ENCODE assay signal across 23 mouse cellular contexts in the genomic region with DNA sequence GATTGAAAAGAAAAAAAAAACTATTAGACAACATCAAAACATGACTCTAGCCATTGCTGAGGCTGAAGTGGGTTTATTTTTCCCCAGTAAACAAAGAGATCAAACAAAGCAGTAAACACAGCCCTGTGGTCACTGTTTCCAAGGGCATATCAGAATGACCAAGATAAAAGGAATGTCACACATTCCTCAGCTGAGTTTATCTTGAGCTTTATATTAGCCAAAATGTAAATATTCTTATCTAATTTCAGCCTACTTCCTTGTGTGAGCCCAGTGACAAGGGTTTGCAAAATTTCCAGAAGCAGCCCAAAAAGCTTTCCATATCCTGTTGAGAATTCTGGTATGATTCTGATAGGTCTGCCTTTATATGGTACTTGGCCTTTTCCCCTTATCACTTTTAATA. TPM values are rescaled to one million over a fixed set of nuclear protein-coding genes. Genes with fewer than 3 reads are reported as not detected.
A peak's percentile ranks its signal among the peaks of the same experiment; 100 is the strongest.
DNase-seq lines count a peak whose midpoint lies in the region; ATAC-seq and TF ChIP-seq lines count a peak whose summit lies in the region.
"Had no signal": no experiment of that assay in that cellular context is flagged by ENCODE, and none has a peak within 500 bp of the region (broad histone marks: within the 10 kb centered on the region; RNA-seq: fewer than 3 reads in every experiment).

No protein-coding gene starts in this region.

- no peak for TF ChIP-seq POLR2A in lung, adult 2 months (IDR thresholded peaks at IDR 0.05; ENCODE audit: borderline replicate concordance, extremely low read depth, low read depth, low read length)

- H3K9me3 ChIP-seq in lung, embryonic 14.5 days (ENCODE audit: low read depth, low read length), result no peaks in the 10 kb centered on the region
- H3K9me3 ChIP-seq in lung, embryonic 15.5 days, result no peaks in the 10 kb centered on the region
- no peaks in the 10 kb centered on the region for H3K9me3 ChIP-seq in lung, embryonic 16.5 days (ENCODE audit: control insufficient read depth, low read length)
- peaks cover 25% of the 10 kb centered on the region for H3K9me3 ChIP-seq in midbrain, embryonic 13.5 days
- H3K9me3 ChIP-seq: G1E had no signal

- DNase-seq in lung, embryonic 14.5 days, result peak; percentile 10
- DNase-seq in lung, adult 2 months, result no peak
- DNase-seq in lung, adult 18-20 months, result no peak
- no peak for DNase-seq in lung, postnatal 10 days
- peak; percentile 6 for DNase-seq in yolk sac, embryonic 10.5 days (ENCODE audit: low spot score)
- DNase-seq: adrenal gland, adult 2 months; adrenal gland, adult 8-10 months; adrenal gland, postnatal 10 days; adrenal gland, postnatal 14 days; adrenal gland, postnatal 25 days; adrenal gland, postnatal 36 days; B cell, adult 2 months; cerebellum, adult 11 months; cerebellum, adult 11-12 months had no signal

- H3K27ac ChIP-seq in lung, embryonic 14.5 days (ENCODE audit: low read depth), result no peak overlapping the region
- no peak overlapping the region for H3K27ac ChIP-seq in lung, embryonic 15.5 days
- no peak overlapping the region for H3K27ac ChIP-seq in lung, embryonic 16.5 days (ENCODE audit: low read length)
- H3K27ac ChIP-seq in midbrain, embryonic 13.5 days, result no peak overlapping the region

- ATAC-seq in lung, embryonic 14.5 days (ENCODE audit: insufficient read depth), result peak; percentile 54
- ATAC-seq in lung, embryonic 15.5 days (ENCODE audit: borderline replicate concordance, extremely low read depth, low FRiP score, low TSS enrichment), result peak; percentile 69; the same call in 1 of the 2 replicates
- peak; percentile 51 for ATAC-seq in lung, embryonic 16.5 days (ENCODE audit: low read depth)
- ATAC-seq in midbrain, embryonic 13.5 days, result no peak
- ATAC-seq: activated CD4-positive, CD25-positive, alpha-beta regulatory T cell, adult 4 months; CD4-positive, CD25-positive, alpha-beta regulatory T cell, adult 4 months; Patski had no signal

- no peak overlapping the region for H3K4me2 ChIP-seq in lung, embryonic 14.5 days
- no peak overlapping the region for H3K4me2 ChIP-seq in lung, embryonic 15.5 days
- H3K4me2 ChIP-seq in lung, embryonic 16.5 days (ENCODE audit: low read depth, low read length), result no peak overlapping the region
- no peak overlapping the region for H3K4me2 ChIP-seq in midbrain, embryonic 13.5 days (replicated peaks)

- no peak for TF ChIP-seq CTCF in lung, embryonic 14.5 days (IDR thresholded peaks at IDR 0.05; ENCODE audit: low read depth)
- TF ChIP-seq CTCF in lung, adult 2 months (IDR thresholded peaks at IDR 0.05; ENCODE audit: insufficient read depth, low read length), result no peak

- H3K4me1 ChIP-seq in lung, embryonic 14.5 days (ENCODE audit: insufficient read depth), result no peaks in the 10 kb centered on the region
- no peaks in the 10 kb centered on the region for H3K4me1 ChIP-seq in lung, adult 2 months (ENCODE audit: control insufficient read depth, insufficient read depth, low read length)
- no peaks in the 10 kb centered on the region for H3K4me1 ChIP-seq in lung, embryonic 15.5 days
- H3K4me1 ChIP-seq in lung, embryonic 16.5 days (replicated peaks; ENCODE audit: control insufficient read depth, insufficient read depth, low read length), result no peaks in the 10 kb centered on the region
- H3K4me1 ChIP-seq in midbrain, embryonic 13.5 days (replicated peaks), result no peaks in the 10 kb centered on the region

- H3K4me3 ChIP-seq in lung, embryonic 14.5 days (ENCODE audit: low read depth, low read length), result no peak overlapping the region
- no peak overlapping the region for H3K4me3 ChIP-seq in lung, adult 2 months (replicated peaks; ENCODE audit: extremely low read depth, low read depth, low read length)
- H3K4me3 ChIP-seq in lung, embryonic 15.5 days, result no peak overlapping the region
- no peak overlapping the region for H3K4me3 ChIP-seq in lung, embryonic 16.5 days (ENCODE audit: low read length)
- H3K4me3 ChIP-seq in midbrain, embryonic 13.5 days (replicated peaks), result no peak overlapping the region

- H3K9ac ChIP-seq in lung, embryonic 14.5 days, result no peak overlapping the region
- no peak overlapping the region for H3K9ac ChIP-seq in lung, embryonic 15.5 days
- H3K9ac ChIP-seq in lung, embryonic 16.5 days (ENCODE audit: low read length), result no peak overlapping the region
- H3K9ac ChIP-seq in midbrain, embryonic 13.5 days (replicated peaks), result no peak overlapping the region

- no peaks in the 10 kb centered on the region for H3K36me3 ChIP-seq in lung, embryonic 14.5 days (ENCODE audit: insufficient read depth)
- H3K36me3 ChIP-seq in lung, embryonic 15.5 days, result no peaks in the 10 kb centered on the region
- H3K36me3 ChIP-seq in lung, embryonic 16.5 days (ENCODE audit: control insufficient read depth, insufficient read depth, low read length), result no peaks in the 10 kb centered on the region
- H3K36me3 ChIP-seq in midbrain, embryonic 13.5 days, result no peaks in the 10 kb centered on the region
- H3K36me3 ChIP-seq: G1E had no signal

- no peaks in the 10 kb centered on the region for H3K27me3 ChIP-seq in lung, embryonic 14.5 days (ENCODE audit: insufficient read depth, low read length)
- no peaks in the 10 kb centered on the region for H3K27me3 ChIP-seq in lung, embryonic 15.5 days
- H3K27me3 ChIP-seq in lung, embryonic 16.5 days (ENCODE audit: control insufficient read depth, insufficient read depth, low read depth, low read length), result no peaks in the 10 kb centered on the region
- no peaks in the 10 kb centered on the region for H3K27me3 ChIP-seq in midbrain, embryonic 13.5 days
- H3K27me3 ChIP-seq: Patski had no signal

RNA-seq across cellular contexts. Expression of a gene that starts 8.6 kb away (rescaled TPM):
- polyA plus RNA-seq in lung, embryonic 14.5 days (2014; fragmentation: Nextera tagmentation; extraction: Ambion mirVana), result not detected in 2 replicates
- polyA plus RNA-seq in lung, adult 2 months (2012; rRNA removed), result not detected in 2 replicates
- polyA plus RNA-seq in lung, embryonic 15.5 days (2015; fragmentation: Nextera tagmentation; extraction: Ambion mirVana), result not detected in 2 replicates
- not detected in 2 replicates for polyA plus RNA-seq in lung, embryonic 16.5 days (2015; fragmentation: Nextera tagmentation; extraction: Ambion mirVana)
- not detected in 2 replicates for polyA plus RNA-seq in midbrain, embryonic 13.5 days (2015; fragmentation: Nextera tagmentation; extraction: Ambion mirVana)
- polyA plus RNA-seq: adrenal gland, adult 2 months; brain, embryonic 14.5 days; C2C12; G1E; Patski had no signal

RNA-seq across cellular contexts. Expression of a gene that starts 21.2 kb away (rescaled TPM):
- polyA plus RNA-seq in lung, embryonic 14.5 days (2014; fragmentation: Nextera tagmentation; extraction: Ambion mirVana), result not detected in 2 replicates
- polyA plus RNA-seq in lung, adult 2 months (2012; rRNA removed), result not detected in 2 replicates
- not detected in 2 replicates for polyA plus RNA-seq in lung, embryonic 15.5 days (2015; fragmentation: Nextera tagmentation; extraction: Ambion mirVana)
- not detected in 2 replicates for polyA plus RNA-seq in lung, embryonic 16.5 days (2015; fragmentation: Nextera tagmentation; extraction: Ambion mirVana)
- not detected in 2 replicates for polyA plus RNA-seq in midbrain, embryonic 13.5 days (2015; fragmentation: Nextera tagmentation; extraction: Ambion mirVana)
- polyA plus RNA-seq: activated CD4-positive, CD25-positive, alpha-beta regulatory T cell, adult 4 months; adrenal gland, adult 2 months; brain, embryonic 14.5 days; C2C12; CD4-positive, CD25-positive, alpha-beta regulatory T cell, adult 4 months; G1E; Patski had no signal

RNA-seq across cellular contexts. Expression of a gene that starts 51.2 kb away (rescaled TPM):
- polyA plus RNA-seq in lung, embryonic 14.5 days (2014; fragmentation: Nextera tagmentation; extraction: Ambion mirVana), result not detected in 2 replicates
- not detected in 2 replicates for polyA plus RNA-seq in lung, adult 2 months (2012; rRNA removed)
- polyA plus RNA-seq in lung, embryonic 15.5 days (2015; fragmentation: Nextera tagmentation; extraction: Ambion mirVana), result not detected in 2 replicates
- not detected in 2 replicates for polyA plus RNA-seq in lung, embryonic 16.5 days (2015; fragmentation: Nextera tagmentation; extraction: Ambion mirVana)
- polyA plus RNA-seq in midbrain, embryonic 13.5 days (2015; fragmentation: Nextera tagmentation; extraction: Ambion mirVana), result not detected in 2 replicates
- polyA plus RNA-seq: activated CD4-positive, CD25-positive, alpha-beta regulatory T cell, adult 4 months; adrenal gland, adult 2 months; brain, embryonic 14.5 days; C2C12; CD4-positive, CD25-positive, alpha-beta regulatory T cell, adult 4 months; G1E; Patski had no signal

RNA-seq across cellular contexts. Expression of a gene that starts 54.9 kb away (rescaled TPM):
- polyA plus RNA-seq in lung, embryonic 14.5 days (2014; fragmentation: Nextera tagmentation; extraction: Ambion mirVana), result not detected in 2 replicates
- polyA plus RNA-seq in lung, adult 2 months (2012; rRNA removed), result not detected in 2 replicates
- polyA plus RNA-seq in lung, embryonic 15.5 days (2015; fragmentation: Nextera tagmentation; extraction: Ambion mirVana), result not detected in 2 replicates
- not detected in 2 replicates for polyA plus RNA-seq in lung, embryonic 16.5 days (2015; fragmentation: Nextera tagmentation; extraction: Ambion mirVana)
- polyA plus RNA-seq in midbrain, embryonic 13.5 days (2015; fragmentation: Nextera tagmentation; extraction: Ambion mirVana), result not detected in 2 replicates
- polyA plus RNA-seq: activated CD4-positive, CD25-positive, alpha-beta regulatory T cell, adult 4 months; adrenal gland, adult 2 months; brain, embryonic 14.5 days; C2C12; CD4-positive, CD25-positive, alpha-beta regulatory T cell, adult 4 months; G1E; Patski had no signal

Comparison
In these comparisons a context has a peak if more than half of its experiments do, and no peak if none do; other contexts are left out.
1. DNase-seq: peak in lung, embryonic 14.5 days (single experiment) and yolk sac, embryonic 10.5 days (single experiment); none in lung, adult 2 months (single experiment), lung, adult 18-20 months (0 of 2) and lung, postnatal 10 days (single experiment).